Comparison of ENCODE assay signal across 8 mouse cellular contexts in genomic region chr3:33843801-33844632, GRCm38 (mm10). TPM values are rescaled to one million over a fixed set of nuclear protein-coding genes. Genes with fewer than 3 reads are reported as not detected.
DNase-seq lines count a peak whose midpoint lies in the region; ATAC-seq and TF ChIP-seq lines count a peak whose summit lies in the region.

Ccdc39 (minus strand) TSS chr3:33844310.

- H3K9me3 ChIP-seq in embryonic facial prominence, embryonic 12.5 days, result no peaks in the 10 kb centered on the region
- no peaks in the 10 kb centered on the region for H3K9me3 ChIP-seq in limb, embryonic 11.5 days (ENCODE audit: control insufficient read depth, low read length)
- no peaks in the 10 kb centered on the region for H3K9me3 ChIP-seq in midbrain, embryonic 13.5 days

- peaks cover 2% of the 10 kb centered on the region; the same call in 1 of the 2 replicates for H3K4me1 ChIP-seq in spleen, adult 2 months (ENCODE audit: control insufficient read depth, insufficient read depth, insufficient read length)
- H3K4me1 ChIP-seq in embryonic facial prominence, embryonic 12.5 days, result no peaks in the 10 kb centered on the region
- H3K4me1 ChIP-seq in heart, adult 2 months (ENCODE audit: control insufficient read depth, insufficient read depth, low read length), result peaks cover 2% of the 10 kb centered on the region
- no peaks in the 10 kb centered on the region for H3K4me1 ChIP-seq in kidney, adult 2 months (ENCODE audit: control insufficient read depth, insufficient read depth, low read length)
- 0 out of 2 replicates have a peak, but pooled peaks cover 3% of the 10 kb centered on the region for H3K4me1 ChIP-seq in limb, embryonic 11.5 days (ENCODE audit: control insufficient read depth, insufficient read depth, low read length)
- peaks cover 11% of the 10 kb centered on the region for H3K4me1 ChIP-seq in midbrain, embryonic 13.5 days (replicated peaks)

- no peak for TF ChIP-seq CTCF in spleen, adult 2 months (IDR thresholded peaks at IDR 0.05; ENCODE audit: extremely low read depth, insufficient read depth, insufficient read length, insufficient replicate concordance)
- TF ChIP-seq CTCF in heart, adult 2 months (IDR thresholded peaks at IDR 0.05), result peak; percentile 43
- TF ChIP-seq CTCF in kidney, adult 2 months (conservative IDR thresholded peaks at IDR 0.05; ENCODE audit: insufficient read depth, insufficient read length, low read depth, low read length), result no peak

- H3K9ac ChIP-seq in embryonic facial prominence, embryonic 12.5 days, result peak within 1 kb of the TSS; percentile 68
- peak within 1 kb of the TSS; percentile 23 for H3K9ac ChIP-seq in heart, adult 2 months (ENCODE audit: low read depth, low read length)
- peak within 1 kb of the TSS; percentile 63 for H3K9ac ChIP-seq in limb, embryonic 11.5 days (ENCODE audit: low read length)
- peak within 1 kb of the TSS; percentile 76 for H3K9ac ChIP-seq in midbrain, embryonic 13.5 days (replicated peaks)

- peak in 1 of 2 experiments; percentile 20 for DNase-seq in spleen, adult 2 months (ENCODE audit: low read depth in 1 of 2, low spot score in 2 of 2)
- DNase-seq in spleen, adult 12 weeks (ENCODE audit: low spot score), result no peak
- DNase-seq in heart, adult 2 months, result peak; percentile 68 to 71
- peak; percentile 82 for DNase-seq in kidney, adult 2 months
- DNase-seq in limb, embryonic 11.5 days (ENCODE audit: low spot score), result peak; percentile 84
- DNase-seq in splenic B cell, adult 2 months (ENCODE audit: low read depth, low spot score), result peak; percentile 9

- no peaks in the 10 kb centered on the region for H3K79me2 ChIP-seq in heart, adult 2 months (replicated peaks; ENCODE audit: control insufficient read depth, insufficient read depth, low read length)

- no peaks in the 10 kb centered on the region for H3K27me3 ChIP-seq in spleen, adult 2 months (ENCODE audit: control insufficient read depth, insufficient read depth, low read length)
- no peaks in the 10 kb centered on the region for H3K27me3 ChIP-seq in embryonic facial prominence, embryonic 12.5 days
- H3K27me3 ChIP-seq in heart, adult 2 months (ENCODE audit: control insufficient read depth, insufficient read depth, low read length), result no peaks in the 10 kb centered on the region
- no peaks in the 10 kb centered on the region for H3K27me3 ChIP-seq in kidney, adult 2 months (replicated peaks; ENCODE audit: control insufficient read depth, insufficient read depth, low read length)
- no peaks in the 10 kb centered on the region for H3K27me3 ChIP-seq in limb, embryonic 11.5 days (ENCODE audit: control insufficient read depth, insufficient read depth, low read length)
- H3K27me3 ChIP-seq in midbrain, embryonic 13.5 days, result no peaks in the 10 kb centered on the region
- H3K27me3 ChIP-seq in splenic B cell, adult 2 months (ENCODE audit: control insufficient read depth, insufficient read depth, low read length, poor library complexity, severe bottlenecking), result no peaks in the 10 kb centered on the region

- intact Hi-C loops in heart, adult 2 months (cut with DNase I), result no loop called here

- no peak for TF ChIP-seq EP300 in heart, adult 2 months (IDR thresholded peaks at IDR 0.05; ENCODE audit: insufficient read depth, low read depth, low read length)

- H3K27ac ChIP-seq in spleen, adult 2 months (ENCODE audit: insufficient read depth, low read length), result no peak within 1 kb of the TSS
- H3K27ac ChIP-seq in embryonic facial prominence, embryonic 12.5 days, result 0 out of 2 replicates have a peak within 1 kb of the TSS, but pooled peaks have one; percentile 46
- no peak within 1 kb of the TSS for H3K27ac ChIP-seq in heart, adult 2 months
- no peak within 1 kb of the TSS for H3K27ac ChIP-seq in kidney, adult 2 months (ENCODE audit: insufficient read depth, low read depth, low read length)
- H3K27ac ChIP-seq in limb, embryonic 11.5 days (replicated peaks; ENCODE audit: low read depth, low read length), result no peak within 1 kb of the TSS
- H3K27ac ChIP-seq in midbrain, embryonic 13.5 days, result peak within 1 kb of the TSS; percentile 76

- peak within 1 kb of the TSS; percentile 70 for H3K4me2 ChIP-seq in embryonic facial prominence, embryonic 12.5 days (replicated peaks)
- H3K4me2 ChIP-seq in limb, embryonic 11.5 days (ENCODE audit: low read depth, severe bottlenecking), result peak within 1 kb of the TSS; percentile 82
- H3K4me2 ChIP-seq in midbrain, embryonic 13.5 days (replicated peaks), result peak within 1 kb of the TSS; percentile 87

- no peak for TF ChIP-seq POLR2A in spleen, adult 2 months (IDR thresholded peaks at IDR 0.05; ENCODE audit: low read depth, low read length)
- TF ChIP-seq POLR2A in heart, adult 2 months (IDR thresholded peaks at IDR 0.05; ENCODE audit: insufficient read depth, low read depth, low read length), result no peak
- TF ChIP-seq POLR2A in kidney, adult 2 months (IDR thresholded peaks at IDR 0.05; ENCODE audit: low read depth, low read length), result no peak

- peak within 1 kb of the TSS; percentile 46 for H3K4me3 ChIP-seq in spleen, adult 2 months (ENCODE audit: extremely low read depth, insufficient read depth, insufficient read length)
- peak within 1 kb of the TSS; percentile 51 for H3K4me3 ChIP-seq in embryonic facial prominence, embryonic 12.5 days
- H3K4me3 ChIP-seq in heart, adult 2 months, result peak within 1 kb of the TSS; percentile 32
- H3K4me3 ChIP-seq in kidney, adult 2 months (ENCODE audit: insufficient read depth, low read depth, low read length), result peak within 1 kb of the TSS; percentile 49
- H3K4me3 ChIP-seq in limb, embryonic 11.5 days (ENCODE audit: low read depth, low read length), result peak within 1 kb of the TSS; percentile 48
- H3K4me3 ChIP-seq in midbrain, embryonic 13.5 days (replicated peaks), result peak within 1 kb of the TSS; percentile 54

- no peaks in the 10 kb centered on the region for H3K36me3 ChIP-seq in spleen, adult 2 months (ENCODE audit: control insufficient read depth, insufficient read depth, low read length)
- H3K36me3 ChIP-seq in embryonic facial prominence, embryonic 12.5 days, result no peaks in the 10 kb centered on the region
- no peaks in the 10 kb centered on the region for H3K36me3 ChIP-seq in heart, adult 2 months (ENCODE audit: control insufficient read depth, insufficient read depth, low read length)
- H3K36me3 ChIP-seq in kidney, adult 2 months (ENCODE audit: control insufficient read depth, insufficient read depth, low read length), result no peaks in the 10 kb centered on the region
- H3K36me3 ChIP-seq in limb, embryonic 11.5 days (ENCODE audit: control insufficient read depth, insufficient read depth, low read length), result no peaks in the 10 kb centered on the region
- no peaks in the 10 kb centered on the region for H3K36me3 ChIP-seq in midbrain, embryonic 13.5 days
- no peaks in the 10 kb centered on the region for H3K36me3 ChIP-seq in splenic B cell, adult 2 months (ENCODE audit: control insufficient read depth, insufficient read depth, low read length, poor library complexity, severe bottlenecking)

- WGBS in spleen, adult 2 months, result 14% methylated on average over 26 of the region's 26 CpGs
- 5% methylated on average over 26 of the region's 26 CpGs for WGBS in embryonic facial prominence, embryonic 12.5 days
- WGBS in heart, adult 2 months, result 8% methylated on average over 26 of the region's 26 CpGs
- WGBS in kidney, adult 2 months, result 4% methylated on average over 26 of the region's 26 CpGs
- 7% methylated on average over 26 of the region's 26 CpGs for WGBS in limb, embryonic 11.5 days
- WGBS in midbrain, embryonic 13.5 days, result 5% methylated on average over 26 of the region's 26 CpGs

- peak; percentile 83 for ATAC-seq in embryonic facial prominence, embryonic 12.5 days (ENCODE audit: insufficient number of reproducible peaks, insufficient read depth, low FRiP score, low TSS enrichment)
- ATAC-seq in limb, embryonic 11.5 days (ENCODE audit: insufficient number of reproducible peaks, low FRiP score, low TSS enrichment, low read depth), result peak; percentile 77; the same call in 1 of the 2 replicates
- ATAC-seq in midbrain, embryonic 13.5 days, result peak; percentile 96

RNA-seq across cellular contexts. Expression of gene Ccdc39, which starts in this region (rescaled TPM):
- polyA plus RNA-seq in spleen, adult 2 months (2012; rRNA removed), result 0.21 TPM in 1 of 2 replicates, not detected in the other
- 5.7 and 5.9 TPM in 2 replicates for polyA plus RNA-seq in embryonic facial prominence, embryonic 12.5 days (2016; fragmentation: Nextera tagmentation; extraction: Ambion mirVana)
- total RNA-seq in heart, adult 2 months (2021), result under 1 TPM; 0.09 to 0.13 TPM
- 0.47 and 2.5 TPM in 2 replicates for polyA plus RNA-seq in heart, adult 2 months (2012; rRNA removed)
- polyA plus RNA-seq in kidney, adult 2 months (2012; rRNA removed), result 2.0 and 3.4 TPM in 2 replicates
- 6.4 and 6.7 TPM in 2 replicates for polyA plus RNA-seq in limb, embryonic 11.5 days (2014; fragmentation: Nextera tagmentation; extraction: Ambion mirVana)
- polyA plus RNA-seq in midbrain, embryonic 13.5 days (2015; fragmentation: Nextera tagmentation; extraction: Ambion mirVana), result 13.7 and 14.1 TPM in 2 replicates

Comparison
In these comparisons a context has a peak if more than half of its experiments do, and no peak if none do; other contexts are left out.
1. H3K27ac ChIP-seq: peak in embryonic facial prominence, embryonic 12.5 days (single experiment) and midbrain, embryonic 13.5 days (single experiment); none in spleen, adult 2 months (single experiment), heart, adult 2 months (single experiment), kidney, adult 2 months (single experiment) and limb, embryonic 11.5 days (single experiment).
2. H3K9ac ChIP-seq: peak in every context shown above with its lines; median percentile 76 in midbrain, embryonic 13.5 days; 68 in embryonic facial prominence, embryonic 12.5 days; 63 in limb, embryonic 11.5 days; 23 in heart, adult 2 months.
3. Peak in every context shown above with its lines, with median percentiles within 50 percentile points of each other: H3K4me3 ChIP-seq, ATAC-seq and H3K4me2 ChIP-seq.